ENCODE assay signal across 13 mouse cellular contexts in genomic region chr16:77704726-77705125, GRCm38 (mm10).
DNase-seq lines count a peak whose midpoint lies in the region; ATAC-seq lines count a peak whose summit lies in the region.
"Had no signal": no experiment of that assay in that cellular context is flagged by ENCODE, and none has a peak within 500 bp of the region (broad histone marks: within the 10 kb centered on the region; RNA-seq: fewer than 3 reads in every experiment).

No protein-coding gene starts in this region.

- peak; percentile 15 for DNase-seq in cerebellum, adult 9-10 months
- no peak for DNase-seq in cerebellum, adult 11-12 months
- DNase-seq in layer of hippocampus, adult 8-10 months (ENCODE audit: low spot score in 2 of 2): peak; percentile 12 to 13
- DNase-seq in layer of hippocampus, postnatal 10 days (ENCODE audit: low spot score in 2 of 2): no peak
- peak; percentile 12 for DNase-seq in lung, postnatal 14 days
- DNase-seq in urinary bladder, postnatal 25 days (ENCODE audit: low spot score): no peak
- DNase-seq in c-Kit-positive CD71-positive TER-119-positive erythroid progenitor cells, embryonic 14.5 days (ENCODE audit: low spot score): no peak
- DNase-seq: adrenal gland, postnatal 14 days; gastrocnemius, postnatal 14 days; kidney, postnatal 4 days; liver, postnatal 0 days had no signal

- peak; percentile 94 for ATAC-seq in frontal cortex, adult (ENCODE audit: low TSS enrichment)
- ATAC-seq: intestine, embryonic 16.5 days; liver, postnatal 0 days had no signal

Comparison
In these comparisons a context has a peak if more than half of its experiments do, and no peak if none do; other contexts are left out.
1. DNase-seq: peak in cerebellum, adult 9-10 months (single experiment), layer of hippocampus, adult 8-10 months (2 of 2) and lung, postnatal 14 days (single experiment); none in cerebellum, adult 11-12 months (single experiment), layer of hippocampus, postnatal 10 days (0 of 2), urinary bladder, postnatal 25 days (single experiment) and c-Kit-positive CD71-positive TER-119-positive erythroid progenitor cells, embryonic 14.5 days (single experiment).